Mouse (Mus musculus) myocyte (in vitro differentiated cells): ENCODE results near the gene Gm47429.
"Not testable (repeated sequence)": the region's sequence is repeated elsewhere in the genome, so short reads cannot be mapped to it uniquely, and the experiment has no call there.

ENCODE experiments used
- E2F4 ChIP-seq: IDR thresholded peaks from one replicate; pipeline ENCODE4 v1.6.1; 2011; ENCODE audit warnings: mild to moderate bottlenecking, control low read depth, moderate library complexity; ENCODE audit not compliant: insufficient read depth
- POLR2A ChIP-seq: IDR thresholded peaks from one replicate; pipeline ENCODE4 v1.6.1; 2011; ENCODE audit warnings: low read depth, mild to moderate bottlenecking, control low read depth, moderate library complexity; ENCODE audit not compliant: insufficient read length
- POLR2AphosphoS2 ChIP-seq: IDR thresholded peaks from one replicate; pipeline ENCODE4 v1.6.1; 2011; ENCODE audit warnings: low read depth, control low read depth; ENCODE audit not compliant: insufficient read length
- SRF ChIP-seq: IDR thresholded peaks from one replicate; pipeline ENCODE4 v1.6.1; 2011; ENCODE audit warnings: low read depth; ENCODE audit not compliant: control insufficient read depth, insufficient read length
- TCF12 ChIP-seq: IDR thresholded peaks from one replicate; pipeline ENCODE4 v1.6.1; 2011; ENCODE audit warnings: mild to moderate bottlenecking, control low read depth; ENCODE audit not compliant: poor library complexity, insufficient read depth, severe bottlenecking
- USF1 ChIP-seq: IDR thresholded peaks from one replicate; pipeline ENCODE4 v1.6.1; 2011; ENCODE audit warnings: low read depth, mild to moderate bottlenecking, control low read depth, moderate library complexity

- TF ChIP-seq POLR2A, E2F4, TCF12, SRF, POLR2AphosphoS2, USF1: not testable (repeated sequence)
Observed at GRCm38 (mm10) chr13:50452266-50452665, 8.6 kb upstream of the Gm47429 start.
